Mouse (Mus musculus): ENCODE measurements around the gene Klf13. TPM values are rescaled to one million over a fixed set of nuclear protein-coding genes. Genes with fewer than 3 reads are reported as not detected.

Klf13 gene
- polyA plus RNA-seq (2012) = 56.5 and 68.6 TPM in 2 replicates

GRCm38 (mm10) chr7:63938914-63939396, at the start of gene Klf13:
TSS of gene Klf13 (minus strand) at chr7:63938915.
- no peak for TF ChIP-seq GATA1 (IDR thresholded peaks at IDR 0.05; ENCODE audit: low read length)

DNA sequence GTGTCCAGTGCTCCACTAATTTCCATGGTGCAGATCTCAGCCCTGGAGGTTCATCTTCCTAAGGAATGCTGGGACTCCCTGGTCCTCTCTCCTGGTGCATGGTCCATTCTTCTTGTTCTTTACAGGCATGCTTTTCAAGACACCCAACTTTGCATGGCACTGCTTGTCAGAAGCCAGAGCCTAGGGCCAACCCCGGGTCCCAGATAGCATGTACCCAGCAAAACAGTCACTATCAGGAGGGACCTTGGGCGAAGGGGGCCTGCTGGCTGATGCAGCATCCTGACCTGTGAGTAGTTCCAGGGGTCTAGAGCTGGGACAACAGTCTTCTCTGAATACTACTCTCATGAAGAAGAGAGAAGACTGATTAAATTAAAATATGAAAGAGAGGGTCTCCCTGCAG, 49.7 kb upstream of the Klf13 start:
- TF ChIP-seq GATA1 (IDR thresholded peaks at IDR 0.05; ENCODE audit: low read length) = no peak

- no peak for TF ChIP-seq GATA1 (IDR thresholded peaks at IDR 0.05; ENCODE audit: low read length)
Observed at GRCm38 (mm10) chr7:63986407-63987182, 47.9 kb upstream of the Klf13 start.

- no peak for TF ChIP-seq GATA1 (IDR thresholded peaks at IDR 0.05; ENCODE audit: low read length)
Observed at GRCm38 (mm10) chr7:63985696-63986406, 47.1 kb upstream of the Klf13 start.

GRCm38 (mm10) chr7:63985266-63985665, 46.6 kb upstream of the Klf13 start:
- TF ChIP-seq GATA1 (IDR thresholded peaks at IDR 0.05; ENCODE audit: low read length) = no peak

- no peak for TF ChIP-seq GATA1 (IDR thresholded peaks at IDR 0.05; ENCODE audit: low read length)
Observed at GRCm38 (mm10) chr7:63984329-63984728, 45.6 kb upstream of the Klf13 start.

DNA sequence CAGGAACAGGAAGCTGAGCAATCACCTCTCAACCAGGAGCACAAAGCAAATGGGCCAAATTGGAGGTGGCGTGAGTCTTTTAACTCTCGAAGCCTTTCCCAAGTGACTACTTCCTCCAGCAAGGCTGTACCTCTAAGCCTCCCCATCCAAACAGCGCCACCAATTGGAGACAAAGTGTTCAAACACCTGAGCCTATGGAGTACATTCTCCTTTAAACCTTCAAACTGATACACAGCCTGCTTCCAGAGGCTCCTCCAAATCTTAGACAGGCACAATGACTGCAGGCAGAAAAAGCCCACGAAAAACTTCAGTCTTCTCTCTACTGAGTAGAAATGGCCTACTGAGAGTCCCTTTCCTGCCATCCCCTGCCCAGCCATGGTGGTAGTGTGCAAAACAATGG, 38.9 kb upstream of the Klf13 start:
- no peak for TF ChIP-seq GATA1 (IDR thresholded peaks at IDR 0.05; ENCODE audit: low read length)

GRCm38 (mm10) chr7:63970986-63971385, 32.3 kb upstream of the Klf13 start:
- no peak for TF ChIP-seq GATA1 (IDR thresholded peaks at IDR 0.05; ENCODE audit: low read length)

DNA sequence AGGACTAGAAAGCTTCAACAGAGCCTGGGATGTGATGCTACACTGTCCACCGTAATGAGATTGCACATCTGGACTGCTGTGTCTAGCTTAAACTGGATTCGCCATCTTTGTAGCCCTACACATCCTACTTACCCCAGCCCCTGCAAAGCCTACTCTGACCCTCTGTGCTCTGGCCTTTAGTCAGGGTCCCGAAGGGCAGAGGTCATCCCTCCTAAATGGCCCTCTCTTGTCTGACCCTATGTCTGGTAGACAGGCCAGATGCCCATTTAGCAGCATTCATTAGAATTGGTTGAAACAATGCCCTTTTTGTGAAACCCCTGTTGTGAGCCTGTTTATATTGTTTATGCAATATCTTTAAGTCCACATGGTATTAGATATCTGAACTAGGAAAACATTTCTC, 31.2 kb upstream of the Klf13 start:
- no peak for TF ChIP-seq GATA1 (IDR thresholded peaks at IDR 0.05; ENCODE audit: low read length)

- TF ChIP-seq GATA1 (IDR thresholded peaks at IDR 0.05; ENCODE audit: low read length) = no peak
Observed at GRCm38 (mm10) chr7:63965635-63966418, 27.1 kb upstream of the Klf13 start.

DNA sequence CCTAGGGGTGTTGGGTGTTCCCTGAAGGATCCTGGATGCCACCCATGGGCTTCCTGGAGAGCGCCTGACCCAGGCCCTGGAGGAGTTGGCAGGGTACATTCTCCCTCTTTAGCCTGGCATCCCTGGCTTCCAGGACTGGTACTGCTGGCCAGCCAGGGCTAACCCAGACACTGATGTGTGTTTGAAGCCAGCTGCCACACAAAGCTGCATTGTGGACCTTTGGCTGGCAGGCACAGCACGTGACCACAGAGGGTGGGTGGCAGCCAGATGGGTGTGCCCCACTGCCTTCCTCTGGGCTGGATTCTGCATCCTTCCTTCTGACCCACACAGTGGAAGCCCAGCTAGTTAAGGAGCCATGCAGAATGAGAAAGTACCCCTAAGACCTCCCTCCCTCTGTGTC, 26.4 kb upstream of the Klf13 start:
- TF ChIP-seq GATA1 (IDR thresholded peaks at IDR 0.05; ENCODE audit: low read length) = no peak

DNA sequence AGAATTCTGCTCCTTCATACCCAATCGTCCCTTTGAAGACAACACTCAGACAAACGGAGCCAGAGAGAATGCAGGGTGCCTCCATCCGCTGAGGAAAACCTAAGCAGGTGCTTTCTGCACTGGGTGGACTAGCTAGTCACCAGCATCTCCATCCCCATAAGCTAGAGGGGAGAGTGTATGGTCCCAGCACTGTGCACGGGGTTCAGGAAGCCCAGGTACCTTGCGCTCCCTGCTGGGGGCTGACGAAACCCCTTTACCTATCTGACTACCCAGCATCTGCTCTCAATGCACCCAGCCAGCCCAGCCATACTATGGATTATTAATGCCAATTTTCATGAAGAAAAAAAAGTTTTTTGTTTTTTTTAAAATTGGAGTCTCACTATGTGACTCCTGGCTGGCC, 25.4 kb upstream of the Klf13 start:
- no peak for TF ChIP-seq GATA1 (IDR thresholded peaks at IDR 0.05; ENCODE audit: low read length)

DNA sequence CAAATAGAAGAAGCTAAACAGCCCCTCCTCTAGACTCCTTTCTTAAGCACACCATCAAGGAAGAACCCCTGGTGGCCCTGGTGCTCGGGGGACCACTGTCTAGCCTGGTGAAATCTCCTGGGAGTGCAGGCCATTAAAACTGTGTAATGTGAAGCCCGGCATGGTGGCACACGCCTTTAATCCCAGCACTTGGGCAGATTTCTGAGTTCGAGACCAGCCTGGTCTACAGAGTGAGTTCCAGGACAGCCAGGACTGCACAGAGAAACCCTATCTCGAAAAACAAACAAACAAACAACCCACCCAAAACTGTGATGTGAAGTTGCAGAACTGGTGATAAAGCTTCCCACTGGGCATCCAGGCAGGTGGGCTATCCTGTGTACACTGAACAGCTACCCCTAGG, 24.9 kb upstream of the Klf13 start:
- TF ChIP-seq GATA1 (IDR thresholded peaks at IDR 0.05; ENCODE audit: low read length) = no peak

GRCm38 (mm10) chr7:63957872-63958640, 19.3 kb upstream of the Klf13 start:
- TF ChIP-seq GATA1 (IDR thresholded peaks at IDR 0.05; ENCODE audit: low read length) = no peak
